Mouse (Mus musculus) heart, adult 2 months (tissue): ENCODE data around the gene Dmbt1.

Source experiments
- EP300 ChIP-seq: fragments of 200-500 bp; IDR thresholded peaks from 2 replicates; pipeline ENCODE4 v1.6.1; 2011; ENCODE audit warnings: low read depth, low read length, control low read depth; ENCODE audit not compliant: insufficient read depth
- POLR2A ChIP-seq: fragments of 200-500 bp; IDR thresholded peaks from 2 replicates; pipeline ENCODE4 v1.6.1; 2011; ENCODE audit warnings: mild to moderate bottlenecking, low read depth, low read length, control low read depth; ENCODE audit not compliant: insufficient read depth

DNA sequence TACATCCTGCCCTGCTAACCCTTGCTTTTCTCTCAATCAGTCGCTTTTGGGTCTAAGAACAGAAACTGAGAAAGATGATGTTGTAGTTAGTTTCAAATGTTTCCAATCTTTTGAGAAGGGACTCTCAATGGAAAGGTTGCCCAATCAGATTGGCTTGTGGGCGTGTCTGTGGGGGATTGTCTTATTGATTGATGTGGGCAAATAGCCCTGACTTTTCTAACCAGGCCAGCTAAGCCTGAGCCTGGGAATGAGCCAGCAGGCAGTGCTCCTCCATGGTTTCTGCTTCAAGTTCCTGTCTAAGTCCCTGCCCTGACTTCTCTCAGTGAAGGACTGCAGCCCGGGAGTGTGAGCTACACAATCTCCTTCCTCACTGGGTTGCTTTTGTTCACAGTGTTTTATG, 42.5 kb upstream of the Dmbt1 start:
- TF ChIP-seq POLR2A (no peak), EP300 (no peak)
